Mouse (Mus musculus): ENCODE data around the gene Prkar1b.

DNA sequence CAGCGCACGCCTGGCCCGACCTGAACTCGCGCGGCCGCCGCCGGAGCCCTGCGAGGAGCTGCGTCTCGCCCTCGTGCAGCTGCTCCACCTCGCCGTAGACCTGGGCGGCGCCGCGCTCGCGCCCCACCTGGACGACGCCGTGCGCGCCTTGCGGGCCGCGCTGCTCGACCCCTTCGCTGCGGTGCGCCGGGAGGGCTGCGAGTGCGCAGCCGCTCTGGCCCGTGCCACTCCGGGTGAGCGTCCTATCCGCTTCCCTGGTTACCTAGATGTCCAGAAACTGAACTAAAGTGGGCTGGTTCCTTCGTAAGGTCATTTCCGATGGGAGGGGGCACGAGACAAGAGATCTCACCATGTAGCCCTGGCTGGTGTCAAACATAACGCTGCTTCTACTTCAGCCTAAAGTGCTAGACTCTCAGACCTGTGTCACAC is 816 bp upstream of the Prkar1b start:
- no peak for TF ChIP-seq TCF3 (IDR thresholded peaks at IDR 0.05; ENCODE audit: insufficient read length, low read depth)
- no peak for TF ChIP-seq POLR2A (IDR thresholded peaks at IDR 0.05; ENCODE audit: insufficient read length, low read depth)
- no peak for TF ChIP-seq POLR2AphosphoS2 (IDR thresholded peaks at IDR 0.05; ENCODE audit: insufficient read length, low read depth)
- no peak for TF ChIP-seq CEBPB (IDR thresholded peaks at IDR 0.05; ENCODE audit: insufficient read depth, poor library complexity, severe bottlenecking)
- peak in 1 of 3 experiments; percentile 39 for TF ChIP-seq MYOG (IDR thresholded peaks at IDR 0.05; ENCODE audit: control insufficient read depth in 1 of 3, insufficient read depth in 1 of 3, insufficient read length in 2 of 3, low read depth in 2 of 3)
- no peak for TF ChIP-seq USF1 (IDR thresholded peaks at IDR 0.05; ENCODE audit: low read depth)
- TF ChIP-seq MAX (IDR thresholded peaks at IDR 0.05; ENCODE audit: low read depth) = no peak
- TF ChIP-seq REST (IDR thresholded peaks at IDR 0.05; ENCODE audit: insufficient read depth, insufficient read length) = no peak
